Mouse (Mus musculus) heart, adult 2 months (tissue): ENCODE data around the gene Nans.

Experiments used
- CTCF ChIP-seq: fragments of 200-600 bp; IDR thresholded peaks from 2 replicates; pipeline ENCODE4 v1.8.1; 2022; ENCODE audit warnings: antibody characterized with exemption, mild to moderate bottlenecking, moderate library complexity
- EP300 ChIP-seq: fragments of 200-500 bp; IDR thresholded peaks from 2 replicates; pipeline ENCODE4 v1.6.1; 2011; ENCODE audit warnings: low read depth, low read length, control low read depth; ENCODE audit not compliant: insufficient read depth
- POLR2A ChIP-seq: fragments of 200-500 bp; IDR thresholded peaks from 2 replicates; pipeline ENCODE4 v1.6.1; 2011; ENCODE audit warnings: mild to moderate bottlenecking, low read depth, low read length, control low read depth; ENCODE audit not compliant: insufficient read depth

DNA sequence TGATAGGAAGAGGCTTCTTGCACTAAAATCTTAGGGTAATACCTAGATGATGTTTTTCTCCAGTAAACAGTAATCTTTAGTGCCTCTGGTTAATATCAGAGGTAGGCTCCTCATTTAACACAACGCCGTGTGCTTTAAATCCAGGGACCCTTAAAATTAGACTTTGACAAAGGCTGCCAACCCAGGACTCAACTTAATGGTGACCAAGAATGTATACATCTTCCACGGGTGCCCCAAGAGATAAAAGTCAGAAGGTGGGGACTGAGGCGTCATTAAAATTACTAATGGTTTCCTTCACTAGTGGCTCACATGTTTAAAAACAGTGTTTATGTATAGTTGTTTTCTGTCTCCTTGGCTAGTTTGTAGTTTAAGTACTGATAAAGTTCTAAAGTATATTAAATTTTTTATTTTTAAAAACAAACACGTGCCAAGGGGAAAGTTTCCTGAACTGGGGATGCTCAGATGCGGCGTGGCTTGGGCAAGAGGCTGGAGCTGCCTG lies 39.0 kb upstream of the Nans start:
- no peak for TF ChIP-seq CTCF
- no peak for TF ChIP-seq POLR2A
- TF ChIP-seq EP300: no peak
